Mouse (Mus musculus) spleen, postnatal 14 days (tissue): ENCODE results near the gene St6galnac3.

ENCODE experiments used
- DNase-seq, 2 experiments: peaks; one replicate each; pipeline ENCODE4 v3.0.0; 2021 to 2022; ENCODE audit warnings: low spot score in 2 of 2

Gene St6galnac3

GRCm38 (mm10) chr3:153733364-153734159 lies 8.6 kb upstream of the St6galnac3 start:
- no peak for DNase-seq

- DNase-seq = no peak
Measured at GRCm38 (mm10) chr3:153732749-153733148, 7.8 kb upstream of the St6galnac3 start.

- no peak for DNase-seq
Measured at GRCm38 (mm10) chr3:153732035-153732434, 7.1 kb upstream of the St6galnac3 start.

- no peak for DNase-seq
Measured at GRCm38 (mm10) chr3:153728577-153728976, 3.6 kb upstream of the St6galnac3 start.

DNA sequence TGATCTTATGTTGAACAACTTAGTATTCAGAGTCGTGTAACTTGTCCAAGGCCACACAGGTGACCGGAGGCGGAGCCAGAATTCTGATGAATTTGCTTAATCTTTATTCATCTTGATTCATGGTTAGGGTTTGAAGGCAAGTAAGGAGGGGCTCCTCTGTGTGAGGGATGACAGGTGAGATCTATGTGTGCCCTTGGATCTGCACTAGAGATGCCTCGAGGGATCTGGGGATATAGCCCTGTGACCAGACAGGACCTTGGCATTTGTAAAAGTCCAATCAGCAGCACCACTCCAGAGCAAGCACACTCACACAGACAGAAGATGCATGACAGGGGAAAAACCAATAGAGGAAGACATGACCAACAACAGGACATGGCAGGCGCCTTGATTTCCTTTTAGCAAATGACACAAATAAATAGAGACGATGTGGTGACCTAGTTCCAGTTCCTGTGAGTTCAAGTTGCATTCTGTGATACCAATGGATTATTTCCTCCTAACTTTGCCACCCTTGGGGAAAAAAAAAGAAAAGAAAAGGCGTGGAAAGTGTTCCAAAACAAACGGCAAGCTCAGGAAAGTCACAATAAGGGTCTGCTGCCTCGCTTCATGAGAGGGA lies 1.4 kb downstream of the St6galnac3 start:
- no peak for DNase-seq

DNA sequence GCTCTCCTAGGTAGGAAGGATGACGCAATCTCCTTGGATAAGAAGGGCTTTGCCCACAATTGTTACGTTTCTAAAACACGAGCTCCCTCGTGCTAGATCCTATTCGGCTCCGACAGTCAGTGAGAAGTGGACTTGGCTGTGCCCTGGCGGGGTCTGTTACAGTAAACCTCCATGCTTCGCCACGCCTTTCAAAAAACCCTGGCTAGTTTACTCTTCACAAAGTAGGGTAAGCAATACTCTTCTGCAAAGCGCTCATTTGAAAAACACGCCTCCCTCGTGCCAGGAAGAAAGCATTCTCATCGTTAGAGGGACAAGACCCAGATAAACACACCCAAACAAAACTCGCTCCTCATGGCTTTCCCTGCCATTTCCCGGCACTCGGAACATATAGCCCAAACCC lies 3.4 kb downstream of the St6galnac3 start:
- no peak for DNase-seq

DNA sequence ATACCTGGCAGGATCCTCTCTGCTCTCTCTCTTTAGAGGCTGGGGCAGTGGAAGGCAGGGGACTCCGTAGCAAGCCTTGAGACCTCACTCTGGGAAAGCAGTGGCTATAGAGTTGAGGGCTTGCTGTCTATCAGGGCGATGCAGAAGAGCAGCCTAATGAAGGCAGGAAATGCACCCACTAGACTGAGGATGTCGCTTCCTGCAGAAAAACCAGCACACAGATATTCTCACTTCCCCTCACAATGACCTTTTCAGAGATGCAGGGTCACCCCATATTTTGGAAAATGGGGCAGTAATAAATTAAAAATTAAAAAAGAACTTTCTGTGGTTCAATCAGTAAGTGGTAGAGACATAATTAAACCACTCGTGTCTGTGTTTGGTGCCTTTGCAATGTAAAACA lies 4.1 kb downstream of the St6galnac3 start:
- no peak for DNase-seq

DNA sequence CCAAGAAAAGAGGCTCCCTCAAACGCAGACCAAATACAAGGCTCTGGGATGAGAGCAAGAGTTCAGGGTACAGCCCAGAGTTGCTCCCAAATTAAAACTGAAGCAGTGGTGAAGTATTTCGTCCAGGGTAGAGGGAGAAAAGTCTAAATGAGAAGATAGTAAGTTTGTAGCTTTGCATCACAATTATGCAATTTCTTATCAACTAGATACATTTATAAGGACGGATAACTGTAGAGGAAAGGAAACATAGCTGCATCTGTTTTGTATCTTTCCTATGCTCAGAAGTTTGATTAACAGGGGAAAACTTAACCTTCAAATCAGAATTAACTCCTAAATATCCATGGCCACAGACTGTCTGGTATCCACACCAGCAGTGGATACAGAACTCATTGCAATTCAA lies 4.7 kb downstream of the St6galnac3 start:
- DNase-seq = no peak

- DNase-seq = no peak
Measured at GRCm38 (mm10) chr3:153719256-153719970, 5.6 kb downstream of the St6galnac3 start.

- DNase-seq = no peak
Measured at GRCm38 (mm10) chr3:153718724-153719123, 6.2 kb downstream of the St6galnac3 start.

- no peak for DNase-seq
Measured at GRCm38 (mm10) chr3:153717742-153718141, 7.2 kb downstream of the St6galnac3 start.

GRCm38 (mm10) chr3:153715646-153716045 lies 9.3 kb downstream of the St6galnac3 start:
- no peak for DNase-seq

DNA sequence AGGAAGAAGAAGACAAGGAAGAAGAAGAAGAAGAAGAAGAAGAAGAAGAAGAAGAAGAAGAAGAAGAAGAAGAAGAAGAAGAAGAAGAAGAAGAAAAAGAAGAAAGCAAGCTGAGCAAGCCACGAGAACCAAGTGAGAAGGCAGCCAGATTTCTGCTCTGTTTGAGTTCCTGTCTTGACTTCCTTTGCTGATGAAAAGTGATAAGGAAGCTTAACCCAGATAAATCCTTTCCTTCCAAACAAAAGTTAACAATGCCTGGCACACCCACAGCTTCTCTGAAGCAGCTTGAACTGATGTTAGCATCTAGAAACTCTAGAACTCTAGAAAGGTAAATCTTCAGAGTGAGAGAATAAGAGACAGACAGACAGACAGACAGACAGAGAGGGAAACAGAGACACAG lies 14.4 kb downstream of the St6galnac3 start:
- no peak for DNase-seq

DNA sequence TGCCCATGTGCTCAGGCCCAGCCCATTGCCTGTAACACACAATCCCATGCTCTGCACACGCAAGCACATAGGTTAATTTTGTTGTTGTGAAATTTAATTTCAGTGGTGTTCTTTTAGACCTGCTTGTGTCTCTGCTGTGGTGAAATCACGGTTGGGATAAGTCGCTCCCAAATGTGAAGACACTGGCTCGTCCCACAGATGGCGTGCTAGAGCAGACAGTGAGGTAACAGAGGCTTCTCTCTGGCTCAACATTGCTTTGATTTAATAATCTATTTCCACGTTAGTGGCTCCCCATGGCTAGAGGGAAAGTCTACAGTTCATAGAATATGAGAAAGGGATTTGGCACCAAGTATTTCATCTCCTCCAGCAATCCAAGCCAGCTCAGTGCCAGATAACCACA lies 17.3 kb downstream of the St6galnac3 start:
- no peak for DNase-seq

DNA sequence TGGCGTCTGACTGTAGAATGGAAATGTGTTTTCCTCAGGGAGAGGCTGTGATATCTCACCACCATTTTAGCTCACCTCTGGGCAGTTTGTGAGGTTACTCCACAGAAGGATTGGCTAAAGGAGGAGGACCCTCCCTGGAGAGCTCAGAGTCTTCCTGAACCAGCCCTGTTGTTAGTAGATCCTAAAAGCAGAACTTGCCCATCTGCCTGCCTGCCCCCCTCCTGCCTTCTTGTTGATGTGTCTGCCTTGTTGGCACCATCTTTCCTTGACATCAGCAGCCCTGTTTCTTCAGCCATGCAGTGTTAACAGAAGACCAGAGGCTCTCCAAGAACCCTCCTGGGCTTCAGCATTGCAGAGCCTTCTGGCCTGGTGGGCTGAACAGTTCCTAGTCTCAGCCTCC lies 18.1 kb downstream of the St6galnac3 start:
- DNase-seq = no peak

DNA sequence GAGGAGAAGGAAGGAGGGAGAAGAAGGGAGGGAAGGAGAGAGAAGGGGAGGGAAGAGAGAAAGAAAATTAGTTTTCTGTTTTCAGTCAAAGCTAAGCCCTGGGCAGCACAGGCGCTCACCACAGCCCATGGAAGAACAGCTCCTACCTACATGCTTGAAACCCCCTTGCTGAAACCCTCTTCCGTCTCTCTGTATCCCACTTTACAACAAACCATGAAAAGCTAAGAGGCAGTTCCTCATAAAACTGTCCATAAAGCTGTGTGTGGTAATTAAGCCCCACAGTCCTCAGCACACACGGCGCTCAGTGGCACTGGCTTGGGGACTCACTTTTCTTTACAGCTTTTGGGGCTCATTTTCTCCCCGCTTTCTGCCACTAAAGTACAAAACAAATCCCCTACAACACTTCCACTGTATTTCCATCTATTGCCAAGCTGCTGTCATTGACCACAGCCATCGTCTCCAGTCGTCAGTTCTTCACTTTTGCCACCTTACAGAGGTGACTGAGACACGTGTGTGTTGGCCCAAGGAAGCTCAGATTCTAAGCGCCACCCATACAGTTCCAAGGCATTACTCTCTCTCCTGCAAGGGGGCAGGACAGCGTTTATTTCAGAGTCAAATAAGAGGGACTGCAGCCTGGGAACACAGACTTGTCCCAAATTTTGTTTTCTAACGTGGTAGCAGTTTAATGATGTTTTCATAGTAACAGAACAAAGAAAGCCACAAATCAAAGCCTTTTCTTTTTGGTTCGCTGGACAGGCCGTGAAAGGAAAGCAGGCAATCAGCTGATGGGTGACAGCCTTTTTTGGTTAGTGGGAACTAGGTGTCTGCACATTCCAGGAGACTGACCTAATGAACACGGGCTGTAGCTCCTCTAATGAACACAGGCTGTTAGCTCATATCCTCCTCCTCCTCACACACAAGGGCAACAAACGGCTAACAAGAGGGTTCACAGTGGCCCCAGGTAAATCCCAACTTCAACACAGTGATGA lies 22.9 kb downstream of the St6galnac3 start:
- DNase-seq = no peak

GRCm38 (mm10) chr3:153701172-153701571 lies 23.8 kb downstream of the St6galnac3 start:
- no peak for DNase-seq

- no peak for DNase-seq
Measured at GRCm38 (mm10) chr3:153699086-153699485, 25.9 kb downstream of the St6galnac3 start.

- no peak for DNase-seq
Measured at GRCm38 (mm10) chr3:153692978-153693377, 32.0 kb downstream of the St6galnac3 start.

GRCm38 (mm10) chr3:153692206-153692813 lies 32.7 kb downstream of the St6galnac3 start:
- no peak for DNase-seq

DNA sequence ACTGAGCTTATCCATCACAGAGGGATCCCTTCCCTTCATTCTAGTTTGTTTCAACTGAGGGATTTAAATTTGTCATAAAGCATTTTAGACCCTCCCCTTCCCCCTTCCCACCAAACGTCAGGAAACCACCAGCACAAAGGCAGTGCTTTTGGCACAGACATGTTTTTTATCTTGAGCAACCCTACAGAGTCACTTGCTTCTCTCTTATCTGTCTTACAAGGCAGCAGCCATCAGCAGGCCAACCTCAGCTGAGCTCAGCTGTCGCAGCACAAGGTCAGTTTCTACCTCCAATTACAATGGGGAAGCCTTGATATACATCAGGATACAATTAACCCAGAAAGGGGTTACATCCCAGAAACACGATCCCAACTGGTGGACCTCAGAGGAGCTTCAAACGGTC lies 33.4 kb downstream of the St6galnac3 start:
- DNase-seq = no peak
